Comparison of ENCODE assay signal across 8 mouse cellular contexts in the genomic region with DNA sequence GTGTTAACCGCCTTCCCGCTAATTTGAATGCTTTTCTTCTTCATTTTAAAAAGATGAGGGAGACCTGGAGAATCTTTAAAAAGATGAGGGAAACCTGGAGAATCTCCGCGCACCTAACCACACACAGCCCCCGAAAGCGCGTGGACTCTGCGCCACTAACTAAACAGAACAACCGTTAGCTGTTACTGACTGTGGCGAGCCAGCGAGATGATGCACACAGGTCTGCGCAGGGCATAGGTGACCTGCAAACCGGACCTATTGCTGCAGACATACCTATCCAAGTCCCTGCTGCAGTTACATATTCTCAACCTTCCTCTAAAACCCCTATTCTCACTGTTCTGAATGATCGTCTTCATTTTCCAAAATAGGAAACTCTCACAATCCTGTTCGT. TPM values are rescaled to one million over a fixed set of nuclear protein-coding genes. Genes with fewer than 3 reads are reported as not detected.
DNase-seq lines count a peak whose midpoint lies in the region; ATAC-seq and TF ChIP-seq lines count a peak whose summit lies in the region.

No protein-coding gene starts in this region.

- H3K4me3 ChIP-seq in spleen, adult 2 months (ENCODE audit: extremely low read depth, insufficient read depth, insufficient read length): peak overlapping the region; percentile 95
- peak overlapping the region; percentile 88 for H3K4me3 ChIP-seq in hindbrain, embryonic 15.5 days
- H3K4me3 ChIP-seq in midbrain, embryonic 10.5 days: peak overlapping the region; percentile 78

- peak; percentile 47 for ATAC-seq in hindbrain, embryonic 15.5 days (ENCODE audit: low FRiP score, low read depth)
- ATAC-seq in granulocyte monocyte progenitor cell, adult 5-6 weeks (replicated peaks; ENCODE audit: poor library complexity, severe bottlenecking): no peak

- peaks cover 12% of the 10 kb centered on the region for H3K27me3 ChIP-seq in spleen, adult 2 months (ENCODE audit: control insufficient read depth, insufficient read depth, low read length)
- H3K27me3 ChIP-seq in hindbrain, embryonic 15.5 days: no peaks in the 10 kb centered on the region
- no peaks in the 10 kb centered on the region for H3K27me3 ChIP-seq in midbrain, embryonic 10.5 days (ENCODE audit: low read depth, poor library complexity, severe bottlenecking)

- H3K9me3 ChIP-seq in hindbrain, embryonic 15.5 days: no peaks in the 10 kb centered on the region
- H3K9me3 ChIP-seq in midbrain, embryonic 10.5 days (replicated peaks): no peaks in the 10 kb centered on the region

- DNase-seq in adrenal gland, postnatal 25 days: peak; percentile 23
- DNase-seq in adrenal gland, postnatal 10 days: no peak
- DNase-seq in spleen, adult 2 months (ENCODE audit: low read depth in 1 of 2, low spot score in 2 of 2): no peak
- no peak for DNase-seq in spleen, postnatal 14 days (ENCODE audit: low spot score in 2 of 2)
- DNase-seq in midbrain, embryonic 10.5 days (ENCODE audit: low spot score): no peak
- DNase-seq in retina, embryonic 14.5 days (ENCODE audit: low spot score): no peak

- TF ChIP-seq CTCF in spleen, adult 2 months (IDR thresholded peaks at IDR 0.05; ENCODE audit: extremely low read depth, insufficient read depth, insufficient read length, insufficient replicate concordance): no peak

- under 1% methylated on average over 15 of the region's 15 CpGs for WGBS in spleen, adult 2 months
- 2% methylated on average over 15 of the region's 15 CpGs for WGBS in hindbrain, embryonic 15.5 days
- WGBS in midbrain, embryonic 10.5 days: 3% methylated on average over 15 of the region's 15 CpGs

- H3K9ac ChIP-seq in hindbrain, embryonic 15.5 days: peak overlapping the region; percentile 96

- H3K27ac ChIP-seq in spleen, adult 2 months (ENCODE audit: insufficient read depth, low read length): peak overlapping the region; percentile 58
- peak overlapping the region; percentile 98 for H3K27ac ChIP-seq in hindbrain, embryonic 15.5 days (replicated peaks)
- H3K27ac ChIP-seq in midbrain, embryonic 10.5 days (replicated peaks): peak overlapping the region; percentile 97

- peak overlapping the region; percentile 79 for H3K4me2 ChIP-seq in hindbrain, embryonic 15.5 days

- H3K36me3 ChIP-seq in spleen, adult 2 months (ENCODE audit: control insufficient read depth, insufficient read depth, low read length): no peaks in the 10 kb centered on the region
- no peaks in the 10 kb centered on the region for H3K36me3 ChIP-seq in hindbrain, embryonic 15.5 days
- peaks cover 9% of the 10 kb centered on the region for H3K36me3 ChIP-seq in midbrain, embryonic 10.5 days

- TF ChIP-seq POLR2A in spleen, adult 2 months (IDR thresholded peaks at IDR 0.05; ENCODE audit: low read depth, low read length): no peak

- H3K4me1 ChIP-seq in spleen, adult 2 months (ENCODE audit: control insufficient read depth, insufficient read depth, insufficient read length): no peaks in the 10 kb centered on the region
- peaks cover 34% of the 10 kb centered on the region for H3K4me1 ChIP-seq in hindbrain, embryonic 15.5 days (replicated peaks)
- peaks cover 35% of the 10 kb centered on the region for H3K4me1 ChIP-seq in midbrain, embryonic 10.5 days

RNA-seq across cellular contexts. Expression of a gene that starts 0.5 kb away (rescaled TPM):
- total RNA-seq in adrenal gland, postnatal 25 days (2021): 57.6 and 66.2 TPM in 2 replicates
- total RNA-seq in adrenal gland, postnatal 10 days (2021): 10 to 100 TPM; 45.4 to 57.6 TPM
- 5.7 and 6.5 TPM in 2 replicates for polyA plus RNA-seq in spleen, adult 2 months (2012; rRNA removed)
- polyA plus RNA-seq in hindbrain, embryonic 15.5 days (2015; fragmentation: Nextera tagmentation; extraction: Ambion mirVana): 58.6 and 62.1 TPM in 2 replicates
- 85.2 and 86.7 TPM in 2 replicates for polyA plus RNA-seq in midbrain, embryonic 10.5 days (2016; fragmentation: Nextera tagmentation; extraction: Ambion mirVana)
- 66.9 and 88.2 TPM in 2 replicates for total RNA-seq in granulocyte monocyte progenitor cell, adult 5-6 weeks (2014; fragmentation: Nextera tagmentation)
- 61.4 and 71.8 TPM in 2 replicates for total RNA-seq in granulocyte monocyte progenitor cell, adult 5-6 weeks (2017)
